Mouse (Mus musculus) bone marrow, adult 2 months (tissue): ENCODE results near the gene Tdrd5.

Experiments
- CTCF ChIP-seq: fragments of 200-500 bp; IDR thresholded peaks from 2 replicates; pipeline ENCODE4 v1.5.1; 2011; ENCODE audit warnings: low read length, control low read depth; ENCODE audit not compliant: control insufficient read depth, insufficient read depth
- POLR2A ChIP-seq: fragments of 200-500 bp; IDR thresholded peaks from 2 replicates; pipeline ENCODE4 v1.6.1; 2011; ENCODE audit warnings: low read depth, mild to moderate bottlenecking, control low read depth, low read length, borderline replicate concordance; ENCODE audit not compliant: control insufficient read depth

GRCm38 (mm10) chr1:156263352-156263751 lies 40.1 kb downstream of the Tdrd5 start:
- TF ChIP-seq CTCF (peak; percentile 71), POLR2A (no peak)
